Mouse (Mus musculus) adrenal gland, adult 2 months (tissue): ENCODE results near the gene Fam102b. TPM values are rescaled to one million over a fixed set of nuclear protein-coding genes. Genes with fewer than 3 reads are reported as not detected.

Source experiments
- DNase-seq: peaks from one replicate; pipeline ENCODE4 v3.0.0; 2021
- microRNA-seq, 2 experiments: library from miRNA; unstranded; fragments of <30 nt; microRNA quantifications; one replicate each; pipeline ENCODE4 v1.2.0; 2021
- polyA plus RNA-seq: library from polyadenylated mRNA; depleted of rRNA; stranded (reverse); fragments of >200 nt; gene quantifications from 2 replicates; pipeline ENCODE4 v1.2.3, GENCODE M21; 2012; rRNA removed
- total RNA-seq, 2 experiments: library from RNA; stranded (reverse); gene quantifications; 2 replicates each; pipeline ENCODE4 v1.2.3; 2021

Fam102b gene
- total and polyA plus RNA-seq, 3 experiments = 0.98 to 9.4 (median 3.8) TPM

DNA sequence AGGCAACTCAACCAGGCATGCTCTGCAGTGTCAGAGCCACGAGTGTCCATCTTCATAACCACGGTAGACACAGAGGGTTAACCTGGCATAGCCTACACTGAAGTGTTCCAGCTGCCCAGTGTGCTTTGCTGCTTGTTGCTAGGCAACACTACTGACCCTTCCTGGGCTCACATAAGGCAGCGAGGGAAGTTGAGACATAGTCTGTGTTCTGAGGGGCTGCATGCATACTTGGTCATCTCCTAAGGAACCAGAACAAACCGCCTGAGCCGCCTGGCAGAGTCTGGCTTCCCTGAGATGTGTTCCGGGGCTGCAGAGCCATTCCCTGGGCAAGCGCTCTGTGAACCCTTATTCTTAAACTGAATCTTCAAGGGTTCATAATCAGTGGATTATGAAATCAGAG is 66.2 kb downstream of the Fam102b start:
- no peak for DNase-seq

DNA sequence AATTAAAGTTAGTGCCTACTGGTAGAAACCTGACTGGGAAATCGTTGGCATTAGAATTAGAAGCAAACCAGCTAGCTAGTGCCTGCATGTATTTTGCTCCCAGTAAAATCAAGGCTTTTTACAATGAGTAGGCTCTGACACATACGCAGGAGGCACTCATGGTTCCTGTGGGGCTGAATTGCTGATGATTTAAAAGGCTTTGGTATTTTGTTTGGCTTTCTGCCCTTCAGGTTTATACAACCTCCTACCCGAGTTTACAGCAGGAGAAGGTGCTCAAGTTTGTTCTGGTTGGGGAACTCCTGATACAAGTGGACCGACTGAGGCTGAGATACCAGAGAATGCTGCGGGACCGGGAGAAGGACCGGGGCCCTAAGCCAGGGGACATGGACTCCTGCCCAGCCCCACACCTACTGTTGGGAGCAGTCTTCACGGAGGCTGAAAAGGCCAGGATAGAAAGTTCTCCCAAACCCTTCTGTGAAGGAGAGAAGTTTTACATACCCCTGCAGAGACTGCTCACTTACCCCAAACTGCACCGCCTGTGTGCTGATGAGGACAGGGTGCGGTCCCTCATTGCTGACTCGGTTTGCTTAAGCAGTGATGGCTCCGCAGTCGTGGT is 67.6 kb downstream of the Fam102b start:
- no peak for DNase-seq

DNA sequence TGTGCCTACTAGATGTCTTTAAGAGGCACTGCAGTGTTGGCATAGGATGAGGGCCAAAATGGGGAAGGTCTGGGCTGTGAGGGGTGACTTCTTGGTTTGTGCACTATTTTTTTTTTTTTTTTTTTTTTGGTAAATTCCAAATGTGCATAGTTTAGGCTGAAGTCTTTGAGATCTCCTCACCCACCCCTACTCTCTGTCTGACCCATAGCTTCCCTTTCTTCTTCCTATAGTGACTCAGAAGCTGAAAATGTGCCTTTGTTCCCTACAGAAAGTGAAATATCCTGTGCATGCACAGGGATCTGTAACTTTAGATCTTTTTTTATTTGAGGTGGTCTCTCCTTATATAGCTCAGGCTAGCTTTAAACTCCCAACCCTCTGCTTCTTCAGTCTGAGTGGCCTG is 69.4 kb downstream of the Fam102b start:
- no peak for DNase-seq

DNA sequence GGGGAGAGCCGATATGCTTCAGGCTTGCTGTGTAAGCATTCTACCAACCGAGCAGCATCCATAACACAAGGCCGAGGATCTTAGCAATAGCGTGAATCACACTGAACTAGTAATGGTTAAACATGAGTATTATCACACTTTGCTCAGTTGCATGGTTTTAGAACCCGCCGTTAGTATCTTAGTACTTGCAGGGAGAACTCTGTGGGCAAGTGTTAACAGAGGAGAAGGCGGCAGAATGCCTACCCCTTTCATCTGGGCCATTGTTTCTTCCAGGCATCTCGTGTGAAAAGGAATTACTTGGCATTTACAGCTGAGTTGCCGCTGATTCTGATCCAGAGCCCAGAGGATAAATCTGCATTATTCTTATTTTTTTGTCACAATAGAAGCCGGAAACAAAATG is 86.4 kb downstream of the Fam102b start:
- no peak for DNase-seq

DNA sequence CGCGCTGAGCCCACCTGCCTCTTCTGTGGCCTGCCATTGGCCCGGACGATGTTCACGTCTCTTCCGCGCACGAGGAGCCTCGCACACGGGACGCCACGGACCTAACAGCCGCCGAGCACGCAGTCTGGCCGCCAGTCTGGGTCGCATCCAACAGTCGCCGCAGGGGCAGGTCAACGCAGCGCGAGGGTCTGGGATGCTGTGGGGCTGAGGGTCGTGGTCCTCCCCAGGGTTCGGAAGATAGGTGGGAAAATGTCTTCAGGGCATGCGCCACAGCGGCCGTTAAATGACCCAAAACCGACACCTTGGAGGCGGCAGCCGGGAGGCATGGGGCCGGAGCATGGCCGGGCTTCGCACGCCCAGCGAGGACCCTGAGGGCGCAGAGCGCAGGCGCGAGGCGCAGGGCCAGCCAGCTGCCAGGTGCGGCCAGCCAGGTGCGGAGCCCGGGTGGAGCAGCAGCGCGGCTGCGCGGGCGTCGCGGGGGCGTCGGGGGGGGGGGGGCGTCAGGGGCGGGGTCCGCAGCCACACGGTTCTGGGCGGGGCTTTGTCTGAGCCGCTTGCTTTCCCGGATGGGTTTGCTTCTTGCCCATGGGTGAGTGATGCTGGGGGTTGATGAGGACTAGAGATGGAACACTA is 87.3 kb downstream of the Fam102b start, which contains the start of gene Gm9857:
Gene Gm9857, minus strand, starts transcription at position 445 of the 633 bp plus-strand sequence.
- no peak for DNase-seq

DNA sequence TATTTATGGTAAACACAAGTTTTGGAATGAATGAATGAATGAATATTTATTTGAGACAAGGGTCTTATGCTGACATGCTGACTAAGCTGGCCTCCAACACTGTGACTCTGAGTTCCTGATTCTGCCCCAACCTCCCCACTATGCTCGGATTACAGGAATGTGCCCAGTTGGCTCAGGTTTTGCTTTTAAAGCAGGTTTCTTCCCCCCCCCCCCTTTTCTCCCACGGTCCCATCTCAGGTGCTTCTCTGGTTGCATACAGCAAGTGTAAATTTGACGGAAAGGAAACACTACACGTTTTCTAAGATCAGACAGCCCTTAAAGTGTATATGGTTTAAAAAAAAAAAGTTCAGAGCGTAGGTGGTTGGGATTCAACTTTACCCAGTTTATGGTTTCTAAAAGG is 87.8 kb downstream of the Fam102b start, which contains the start of gene Henmt1:
Gene Henmt1, plus strand, starts transcription at position 301 of the 400 bp plus-strand sequence.
- no peak for DNase-seq

DNA sequence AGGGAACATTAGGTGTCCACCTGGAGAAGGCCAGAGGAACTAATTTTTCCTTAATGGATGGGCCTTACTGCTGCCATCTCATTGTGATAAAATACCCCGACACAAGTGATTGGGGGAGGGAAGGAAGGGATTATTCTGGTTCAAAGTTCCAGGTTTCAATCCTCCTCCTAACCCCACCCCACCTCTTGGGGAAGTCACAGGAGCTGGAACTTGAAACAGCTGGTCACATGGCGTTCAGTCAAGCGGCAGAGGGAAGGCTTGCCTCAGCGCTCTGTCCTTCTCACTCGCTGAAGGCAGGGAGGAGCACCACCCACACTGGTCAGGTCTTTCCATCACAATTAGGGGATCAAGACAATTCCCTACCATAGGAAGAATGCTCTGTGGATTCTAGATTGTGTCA is 88.7 kb downstream of the Fam102b start:
- no peak for DNase-seq

DNA sequence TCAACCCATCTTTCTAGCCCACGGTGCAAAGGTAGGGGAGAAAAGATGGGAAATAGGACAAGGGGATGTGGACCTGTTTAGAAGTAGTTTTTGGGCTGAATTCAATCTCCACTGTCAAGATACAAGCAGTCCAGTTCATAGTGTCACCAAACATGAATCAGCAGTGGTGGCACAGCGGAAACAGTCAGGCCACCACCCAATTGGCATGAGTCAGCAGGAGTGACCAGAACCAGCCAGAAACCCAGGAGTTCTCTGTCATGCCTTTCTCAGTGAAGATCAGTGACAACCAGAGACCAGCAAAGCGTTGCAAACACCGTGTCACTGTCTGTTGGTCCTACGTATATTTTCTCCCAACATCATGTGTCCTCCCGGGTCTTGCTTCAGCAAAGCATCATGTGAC is 93.8 kb downstream of the Fam102b start:
- peak; percentile 33 for DNase-seq

DNA sequence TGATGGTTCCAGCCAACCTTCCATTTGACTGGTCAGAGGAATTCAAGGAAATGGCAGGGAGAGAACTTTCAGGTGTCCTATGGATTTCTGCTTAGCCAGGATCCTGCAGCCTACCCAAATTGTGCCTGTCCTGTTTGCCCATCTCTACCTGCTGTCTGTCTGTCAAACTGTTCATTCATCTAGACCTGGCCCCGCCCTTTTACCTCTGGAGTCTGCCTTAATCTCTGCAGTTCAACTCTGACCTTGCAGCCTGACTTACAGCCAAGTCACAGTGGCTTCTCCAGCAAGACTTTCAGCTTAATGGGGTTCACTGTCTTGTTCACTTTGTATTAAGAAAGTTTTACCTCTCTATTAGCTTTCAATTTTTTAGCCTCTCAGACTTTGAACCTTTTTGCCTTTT is 101.1 kb downstream of the Fam102b start:
- DNase-seq = no peak

DNA sequence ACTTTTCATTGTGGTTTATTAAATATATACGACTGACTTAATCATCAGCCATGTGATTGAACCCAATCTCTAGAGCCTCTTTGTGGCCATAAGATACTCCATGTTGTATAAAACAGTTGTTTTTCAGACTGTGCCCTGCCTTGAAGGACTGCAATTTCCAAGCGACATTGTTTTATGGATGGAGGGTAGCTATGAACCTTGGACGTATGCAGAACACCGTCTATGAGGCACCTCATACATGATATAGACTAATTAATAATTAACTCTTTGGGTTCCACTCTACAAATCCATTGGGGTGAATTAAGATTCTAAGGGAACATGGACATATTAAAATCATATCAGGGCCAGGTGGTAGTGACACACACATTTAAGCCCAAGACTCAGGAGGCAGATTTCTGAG is 101.7 kb downstream of the Fam102b start:
- no peak for DNase-seq

DNA sequence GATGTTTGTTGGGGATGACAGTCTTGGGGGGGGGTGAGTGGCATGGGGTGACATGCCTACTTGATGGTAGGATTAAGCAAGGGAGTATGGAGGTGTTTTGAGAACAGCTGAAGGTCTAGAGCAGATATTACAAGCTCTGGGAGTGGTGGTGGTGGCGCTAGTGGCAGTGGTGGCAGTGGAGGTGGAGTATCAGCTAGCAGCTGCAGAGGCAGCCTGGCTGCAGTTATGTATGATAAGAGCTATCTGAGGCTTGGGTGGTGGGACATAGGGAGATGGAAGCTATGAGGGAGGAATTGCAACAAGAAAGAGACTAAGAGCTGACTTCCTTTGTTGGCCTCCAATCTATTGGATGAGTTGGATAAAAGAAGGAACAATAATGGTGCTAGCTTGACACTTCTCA is 105.6 kb downstream of the Fam102b start:
- DNase-seq = no peak

Small RNA genes lying within 50 kb of the gene (microRNA-seq; reads per million reads assigned to microRNA genes)
- gene Gm44384 = 0 reads per million in 2 experiments

Other genes with a start within 250 kb of the Fam102b start
- 10 to 100 TPM; 43.1 to 60.1 TPM for gene Stxbp3, start 187.1 kb downstream of the Fam102b start, total RNA-seq
- gene Stxbp3, start 187.1 kb downstream of the Fam102b start, polyA plus RNA-seq = 1.9 and 2.8 TPM in 2 replicates
- gene Fndc7, start 137.6 kb downstream of the Fam102b start, total RNA-seq = 1 to 10 TPM in 1 of 2 experiments, under 1 TPM in 1; 0.35 to 1.1 TPM
- 0.19 and 0.25 TPM in 2 replicates for gene Fndc7, start 137.6 kb downstream of the Fam102b start, polyA plus RNA-seq
- 10 to 100 TPM; 39.8 to 77.9 TPM for gene Prpf38b, start 115.9 kb downstream of the Fam102b start, total RNA-seq
- gene Prpf38b, start 115.9 kb downstream of the Fam102b start, polyA plus RNA-seq = 108 and 117 TPM in 2 replicates
- not detected for gene Henmt1, start 87.7 kb downstream of the Fam102b start, total RNA-seq
- not detected in 2 replicates for gene Henmt1, start 87.7 kb downstream of the Fam102b start, polyA plus RNA-seq
- gene Gm9857, start 87.2 kb downstream of the Fam102b start, total RNA-seq = not detected
- gene Gm9857, start 87.2 kb downstream of the Fam102b start, polyA plus RNA-seq = not detected in 2 replicates
- not detected for gene Slc25a54, start 52.9 kb upstream of the Fam102b start, total RNA-seq
- gene Slc25a54, start 52.9 kb upstream of the Fam102b start, polyA plus RNA-seq = not detected in 2 replicates
- 10 to 100 TPM; 49.5 to 86.5 TPM for gene Slc25a24, start 95.5 kb upstream of the Fam102b start, total RNA-seq
- 23.1 and 24.9 TPM in 2 replicates for gene Slc25a24, start 95.5 kb upstream of the Fam102b start, polyA plus RNA-seq